Mouse (Mus musculus): ENCODE measurements around the gene Polr2f.

DNA sequence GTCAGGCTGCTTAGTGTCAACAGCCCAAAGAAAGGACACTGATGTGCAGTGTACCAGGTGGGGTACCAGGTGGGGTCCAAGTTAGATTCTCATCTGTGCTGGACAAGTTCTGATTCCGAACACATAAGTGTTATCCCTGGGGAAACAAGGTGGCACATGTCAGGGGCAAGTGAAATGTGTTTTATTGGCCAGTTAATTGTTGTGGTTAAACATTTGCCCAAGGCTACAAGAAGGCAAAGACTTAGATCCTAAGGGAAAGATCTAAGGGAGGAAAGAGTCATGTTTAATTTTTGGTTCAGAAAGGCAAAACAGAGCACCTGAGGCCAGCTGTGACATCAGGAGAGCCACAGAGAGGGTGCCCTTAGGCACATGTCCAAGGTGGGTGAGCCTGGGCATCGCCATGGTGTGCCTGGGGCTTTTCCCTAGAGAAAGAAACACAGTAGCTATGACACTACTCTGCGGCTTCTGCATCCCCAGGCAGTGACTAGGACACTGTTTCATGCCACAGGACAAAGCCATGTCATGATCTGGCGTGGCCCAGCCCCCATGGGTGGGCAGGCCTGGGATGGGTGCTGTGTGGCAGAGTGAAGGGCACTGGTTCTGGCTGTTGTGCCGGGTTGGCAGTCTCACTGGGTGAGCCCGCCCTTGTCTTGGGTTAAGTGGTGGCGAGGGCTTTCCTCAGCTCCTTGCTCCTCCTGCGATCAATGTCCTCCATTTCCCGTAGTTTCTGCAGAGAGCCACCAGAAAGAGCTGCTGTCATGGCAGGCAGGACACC is 6.1 kb upstream of the Polr2f start:
- TF ChIP-seq CTCF (IDR thresholded peaks at IDR 0.05; ENCODE audit: extremely low read depth, insufficient read depth, low read length) (no peak), POLR2A (IDR thresholded peaks at IDR 0.05; ENCODE audit: extremely low read depth, insufficient read depth, low read length) (no peak; the same call in 1 of the 2 replicates)

Data from cortical plate, adult 2 months (tissue).